Mouse (Mus musculus): ENCODE results near the gene Mtmr12. TPM values are rescaled to one million over a fixed set of nuclear protein-coding genes. Genes with fewer than 3 reads are reported as not detected.

Mtmr12 gene
- total and polyA plus RNA-seq, 3 experiments: 14.3 to 38.2 TPM; not detected in 1

GRCm38 (mm10) chr15:12274053-12274769 is 69.4 kb downstream of the Mtmr12 start:
- peak; percentile 41 for DNase-seq (ENCODE audit: low read depth, low spot score)
- Histone ChIP-seq H3K36me3 (ENCODE audit: control insufficient read depth in 1 of 2, insufficient read depth in 2 of 2, low read length in 2 of 2) (no peaks in the 10 kb centered on the region; a peak in 2 of 4 replicates), H3K27me3 (ENCODE audit: control insufficient read depth in 1 of 2, insufficient read depth in 2 of 2, low read length in 2 of 2) (no peaks in the 10 kb centered on the region), H3K9ac (ENCODE audit: control insufficient read depth, low read depth, low read length, poor library complexity, severe bottlenecking) (no peak overlapping the region), H3K27ac (ENCODE audit: control insufficient read depth, low read depth, low read length) (no peak overlapping the region), H3K4me3 (ENCODE audit: control insufficient read depth in 1 of 2, insufficient read depth in 1 of 2, low read depth in 2 of 2, low read length in 2 of 2) (no peak overlapping the region), H3K79me2 (ENCODE audit: control insufficient read depth, insufficient read depth, low read length, poor library complexity) (no peaks in the 10 kb centered on the region), H3K4me1 (ENCODE audit: control insufficient read depth in 1 of 2, insufficient read depth in 2 of 2, low read length in 2 of 2) (0 out of 4 replicates have a peak, but pooled peaks cover 0 to 12% of the 10 kb centered on the region in 2 experiments), H3K9me3 (replicated peaks; ENCODE audit: insufficient read depth, low read length) (no peaks in the 10 kb centered on the region)
- TF ChIP-seq EP300 (IDR thresholded peaks at IDR 0.05; ENCODE audit: low read depth in 1 of 2, low read length in 2 of 2) (no peak), ELF1 (IDR thresholded peaks at IDR 0.05; ENCODE audit: low read depth, low read length) (no peak), POLR2AphosphoS2 (IDR thresholded peaks at IDR 0.05; ENCODE audit: low read length) (no peak), TAL1 (IDR thresholded peaks at IDR 0.05; ENCODE audit: low read length) (no peak), RAD21 (IDR thresholded peaks at IDR 0.05; ENCODE audit: low read depth, low read length) (peak; percentile 10), MXI1 (IDR thresholded peaks at IDR 0.05; ENCODE audit: low read depth, low read length) (no peak), MAFK (IDR thresholded peaks at IDR 0.05; ENCODE audit: borderline replicate concordance, low read depth, low read length) (no peak), MEF2A (IDR thresholded peaks at IDR 0.05; ENCODE audit: extremely low read depth, insufficient replicate concordance, low read depth, low read length, poor library complexity, severe bottlenecking) (no peak), ETS1 (IDR thresholded peaks at IDR 0.05; ENCODE audit: low read depth, low read length) (no peak), TBP (IDR thresholded peaks at IDR 0.05; ENCODE audit: low read depth, low read length) (no peak), E2F4 (IDR thresholded peaks at IDR 0.05; ENCODE audit: borderline replicate concordance, low read depth, low read length) (no peak), CTCF (IDR thresholded peaks at IDR 0.05 in 2 of 3, conservative IDR thresholded peaks at IDR 0.05 in 1 of 3; ENCODE audit: control insufficient read depth in 1 of 3, insufficient read depth in 1 of 3, low read depth in 2 of 3, low read length in 3 of 3, poor library complexity in 1 of 3, severe bottlenecking in 1 of 3) (peak in 1 of 3 experiments; percentile 5; a peak in 1 of 6 replicates), POLR2AphosphoS5 (IDR thresholded peaks at IDR 0.05; ENCODE audit: borderline replicate concordance, low read depth, low read length) (no peak), POLR2A (IDR thresholded peaks at IDR 0.05; ENCODE audit: control insufficient read depth in 1 of 2, insufficient read depth in 1 of 2, low read depth in 1 of 2, low read length in 2 of 2, poor library complexity in 1 of 2) (no peak), SMC3 (IDR thresholded peaks at IDR 0.05; ENCODE audit: low read depth, low read length) (peak; percentile 34; the same call in 1 of the 2 replicates), HCFC1 (IDR thresholded peaks at IDR 0.05; ENCODE audit: low read depth, low read length) (no peak), ZC3H11A (IDR thresholded peaks at IDR 0.05; ENCODE audit: low read depth, low read length) (no peak), CHD2 (IDR thresholded peaks at IDR 0.05; ENCODE audit: low read length) (no peak), GABPA (IDR thresholded peaks at IDR 0.05; ENCODE audit: low read depth, low read length) (no peak), MYB (IDR thresholded peaks at IDR 0.05; ENCODE audit: low read depth, low read length) (no peak), CHD1 (IDR thresholded peaks at IDR 0.05; ENCODE audit: low read depth, low read length) (no peak)

Data from MEL (cell line).